Mouse (Mus musculus) megakaryocyte progenitor cell, adult 5-6 weeks (primary cell): Measurements from ENCODE around the gene Phlpp1. TPM values are rescaled to one million over a fixed set of nuclear protein-coding genes. Genes with fewer than 3 reads are reported as not detected.

Source experiments
- total RNA-seq, 2 experiments: library from RNA; stranded (forward) in 1 of 2; stranded (reverse) in 1 of 2; fragments of 157-497, 149-512 nt in 1 of 2; fragments of 200-1000 nt in 1 of 2; gene quantifications; 2 replicates each; pipeline versions ENCODE4 v1.2.3 to v1.2.4; 2015 to 2017

Gene Phlpp1
- total RNA-seq, 2 experiments from 2014 or later = 0.92 to 2.6 TPM

Other genes with a start within 250 kb of the Phlpp1 start
- 22.2 and 25.0 TPM in 2 replicates for gene Zcchc2, start 181.3 kb upstream of the Phlpp1 start, total RNA-seq (2015)
- gene Zcchc2, start 181.3 kb upstream of the Phlpp1 start, total RNA-seq (2017) = 15.1 and 16.7 TPM in 2 replicates